Mouse (Mus musculus) kidney, adult 2 months (tissue): ENCODE measurements around the gene Gm45753.

ENCODE experiments used
- CTCF ChIP-seq: fragments of 200-500 bp; conservative IDR thresholded peaks from 2 replicates; pipeline ENCODE4 v1.5.1; 2011; ENCODE audit warnings: low read depth, mild to moderate bottlenecking, control low read depth, low read length, moderate library complexity, mixed read lengths; ENCODE audit not compliant: insufficient read depth, insufficient read length
- POLR2A ChIP-seq: fragments of 200-500 bp; IDR thresholded peaks from one replicate; pipeline ENCODE4 v1.6.1; 2011; ENCODE audit warnings: low read depth, low read length, control low read depth

DNA sequence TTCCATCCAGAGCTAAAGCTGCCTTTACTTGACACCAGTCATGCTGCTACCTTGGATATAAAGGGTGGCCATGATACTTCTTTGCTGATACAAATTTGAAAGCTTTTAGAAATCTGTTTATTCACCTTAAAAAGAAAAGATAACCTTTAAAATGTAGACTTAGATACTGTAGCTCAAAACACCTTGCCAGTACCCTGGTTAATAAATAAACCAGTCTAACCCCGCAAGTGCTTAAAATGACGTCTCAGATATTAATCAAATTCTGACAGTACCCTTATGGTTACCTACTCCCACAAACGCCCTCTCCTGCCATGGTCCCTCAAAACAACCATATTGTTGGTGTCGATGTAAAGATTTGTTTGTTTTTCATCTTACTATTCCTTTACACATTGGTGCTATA, 15.9 kb upstream of the Gm45753 start:
- TF ChIP-seq POLR2A (no peak), CTCF (no peak)
